ENCODE assay signal across 8 mouse cellular contexts in the genomic region with DNA sequence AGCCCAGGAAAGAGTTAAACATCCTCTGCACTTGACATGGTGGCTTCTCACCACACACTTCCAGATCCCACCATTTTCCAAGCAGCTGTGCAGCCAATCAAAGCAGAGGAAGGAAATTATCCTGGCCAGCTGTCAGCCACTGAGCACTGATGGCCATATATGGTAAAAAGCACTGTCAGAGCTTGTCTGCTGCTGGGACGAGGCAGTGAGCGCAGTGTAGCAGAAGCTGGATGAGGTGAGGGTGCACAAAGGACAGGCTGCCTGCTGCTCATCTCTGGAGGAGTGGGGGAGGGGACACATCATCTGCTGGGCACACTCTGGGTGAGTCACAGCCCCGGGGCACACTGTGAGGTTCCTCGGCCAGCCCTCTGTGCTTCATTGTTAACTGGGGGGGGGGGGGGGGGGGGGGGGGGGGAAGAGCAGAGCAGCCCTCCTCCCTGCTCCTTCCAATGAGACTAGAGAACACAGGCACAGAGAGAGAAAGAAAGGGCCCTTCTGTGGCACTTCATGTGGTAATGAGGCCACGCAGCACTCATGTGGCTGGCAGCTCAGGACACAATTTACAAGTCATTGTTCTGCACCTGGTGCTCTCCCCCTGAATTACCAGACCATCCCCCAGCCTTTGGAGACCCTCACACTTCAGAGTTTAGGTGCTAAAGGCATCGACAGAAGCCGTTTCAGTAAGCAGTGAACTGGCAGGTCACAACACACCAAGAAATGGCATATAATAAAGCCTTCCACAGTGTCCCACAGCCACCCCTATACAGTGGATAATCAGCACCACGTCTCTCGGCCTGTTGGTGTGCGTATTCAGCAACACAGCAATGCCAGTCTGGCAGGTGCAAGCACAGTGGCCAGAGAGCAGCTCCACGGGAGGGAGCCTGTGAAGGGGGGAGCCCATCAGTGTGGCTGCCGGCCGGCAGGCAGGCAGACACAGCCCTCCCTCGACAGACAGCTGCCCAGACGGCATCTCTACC. TPM values are rescaled to one million over a fixed set of nuclear protein-coding genes. Genes with fewer than 3 reads are reported as not detected.
DNase-seq lines count a peak whose midpoint lies in the region; ATAC-seq and TF ChIP-seq lines count a peak whose summit lies in the region.

No protein-coding gene starts in this region.

- H3K4me2 ChIP-seq in hindbrain, embryonic 16.5 days (ENCODE audit: low read length): peak overlapping the region; percentile 10

- peak; percentile 89 for ATAC-seq in hindbrain, embryonic 16.5 days

- H3K4me1 ChIP-seq in hindbrain, embryonic 16.5 days (ENCODE audit: control insufficient read depth, insufficient read depth, low read depth, low read length): peaks cover 64% of the 10 kb centered on the region

- 2% methylated on average over 14 of the region's 15 CpGs for WGBS in hindbrain, embryonic 16.5 days

- no peaks in the 10 kb centered on the region for H3K9me3 ChIP-seq in hindbrain, embryonic 16.5 days (ENCODE audit: control insufficient read depth, low read length)

- intact Hi-C loops in left cerebral cortex, adult 2 months (cut with DNase I): no loop called here

- no peak for TF ChIP-seq CTCF in left cerebral cortex, adult 2 months (IDR thresholded peaks at IDR 0.05)

- no peaks in the 10 kb centered on the region for H3K27me3 ChIP-seq in hindbrain, embryonic 16.5 days (replicated peaks; ENCODE audit: control insufficient read depth, insufficient read depth, low read length)

- H3K36me3 ChIP-seq in hindbrain, embryonic 16.5 days (ENCODE audit: control insufficient read depth, insufficient read depth, low read length): no peaks in the 10 kb centered on the region

- H3K27ac ChIP-seq in hindbrain, embryonic 16.5 days (ENCODE audit: low read depth, low read length): peak overlapping the region; percentile 79
- peak overlapping the region; percentile 80 for H3K27ac ChIP-seq in left cerebral cortex, adult 2 months

- DNase-seq in T-cell, adult 2 months (ENCODE audit: low spot score): peak; percentile 52
- DNase-seq in cerebellum, adult 9-10 months: peak; percentile 68
- peak; percentile 53 to 57 for DNase-seq in frontal cortex, postnatal 36 days (ENCODE audit: low spot score in 2 of 2)
- DNase-seq in left cerebral cortex, adult 2 months (ENCODE audit: extremely low spot score in 1 of 2, low spot score in 2 of 2): peak in 1 of 2 experiments; percentile 75
- DNase-seq in lung, postnatal 4 days: peak; percentile 85 to 92
- DNase-seq in retina, postnatal 1 day: peak; percentile 99
- no peak for DNase-seq in spleen, postnatal 4 days (ENCODE audit: low spot score in 2 of 2)

- H3K4me3 ChIP-seq in hindbrain, embryonic 16.5 days (ENCODE audit: low read length): 0 out of 2 replicates have a peak overlapping the region, but pooled peaks have one; percentile 5
- H3K4me3 ChIP-seq in left cerebral cortex, adult 2 months: no peak overlapping the region

- H3K9ac ChIP-seq in hindbrain, embryonic 16.5 days (ENCODE audit: low read depth, low read length): peak overlapping the region; percentile 36; the same call in 1 of the 2 replicates

RNA-seq across cellular contexts. Expression of a gene that starts 35.3 kb away (rescaled TPM):
- polyA plus RNA-seq in hindbrain, embryonic 16.5 days (2015; fragmentation: Nextera tagmentation; extraction: Ambion mirVana): 176 and 191 TPM in 2 replicates
- total RNA-seq in left cerebral cortex, adult 2 months (2021): 10 to 100 TPM; 77.9 to 84.3 TPM

RNA-seq across cellular contexts. Expression of a gene that starts 40.8 kb away (rescaled TPM):
- polyA plus RNA-seq in hindbrain, embryonic 16.5 days (2015; fragmentation: Nextera tagmentation; extraction: Ambion mirVana): 1.9 and 2.5 TPM in 2 replicates
- 10 to 100 TPM; 25.7 to 28.3 TPM for total RNA-seq in left cerebral cortex, adult 2 months (2021)

Comparison
In these comparisons a context has a peak if more than half of its experiments do, and no peak if none do; other contexts are left out.
1. DNase-seq: peak in T-cell, adult 2 months (single experiment), cerebellum, adult 9-10 months (single experiment), frontal cortex, postnatal 36 days (2 of 2), lung, postnatal 4 days (2 of 2) and retina, postnatal 1 day (single experiment); none in spleen, postnatal 4 days (0 of 2).